Mouse (Mus musculus) right cerebral cortex, postnatal 10 days (tissue): Measurements from ENCODE around the gene Eps8l1.
"Not testable (repeated sequence)": the region's sequence is repeated elsewhere in the genome, so short reads cannot be mapped to it uniquely, and the experiment has no call there.

Experiments
- DNase-seq, 2 experiments: peaks; one replicate each; pipeline ENCODE4 v3.0.0; 2021; ENCODE audit warnings: low spot score in 2 of 2

Eps8l1 gene

GRCm38 (mm10) chr7:4508739-4509116 is 48.3 kb downstream of the Eps8l1 start:
- no peak for DNase-seq

GRCm38 (mm10) chr7:4509863-4510608 is 49.6 kb downstream of the Eps8l1 start:
- DNase-seq = peak; percentile 56 to 57

- no peak for DNase-seq
Measured at GRCm38 (mm10) chr7:4511489-4512224, 51.2 kb downstream of the Eps8l1 start.

GRCm38 (mm10) chr7:4513236-4513635 is 52.8 kb downstream of the Eps8l1 start:
- DNase-seq = no peak

- no peak for DNase-seq
Measured at GRCm38 (mm10) chr7:4513829-4514712, 53.6 kb downstream of the Eps8l1 start.

GRCm38 (mm10) chr7:4515853-4516252 is 55.4 kb downstream of the Eps8l1 start:
- DNase-seq = no peak

- no peak for DNase-seq
Measured at GRCm38 (mm10) chr7:4516332-4517050, 56.0 kb downstream of the Eps8l1 start, which contains the start of gene Tnnt1. Tnnt1 (minus strand) TSS chr7:4516382.

GRCm38 (mm10) chr7:4518487-4518886 is 58.0 kb downstream of the Eps8l1 start:
- no peak for DNase-seq

GRCm38 (mm10) chr7:4521231-4522003 is 60.9 kb downstream of the Eps8l1 start:
- no peak for DNase-seq

- no peak for DNase-seq
Measured at GRCm38 (mm10) chr7:4522292-4522691, 61.8 kb downstream of the Eps8l1 start.

- no peak for DNase-seq
Measured at GRCm38 (mm10) chr7:4523205-4524130, 63.0 kb downstream of the Eps8l1 start.

GRCm38 (mm10) chr7:4524212-4524922 is 63.9 kb downstream of the Eps8l1 start, which contains the start of gene Tnni3:
Tnni3 (minus strand) TSS chr7:4524229.
- DNase-seq = not testable (repeated sequence)

GRCm38 (mm10) chr7:4526341-4527301 is 66.1 kb downstream of the Eps8l1 start:
- DNase-seq = peak; percentile 85 to 88

GRCm38 (mm10) chr7:4527302-4527689 is 66.8 kb downstream of the Eps8l1 start:
- no peak for DNase-seq
